Mouse (Mus musculus): ENCODE measurements around the gene Pbp2. TPM values are rescaled to one million over a fixed set of nuclear protein-coding genes. Genes with fewer than 3 reads are reported as not detected.

Gene Pbp2
- polyA plus RNA-seq, 1 experiment from 2014 or later: 0.20 TPM

GRCm38 (mm10) chr6:135268392-135268791, 41.8 kb downstream of the Pbp2 start:
- no peaks in the 10 kb centered on the region for H3K9me3 ChIP-seq
- no peak for ATAC-seq (ENCODE audit: low FRiP score, low read depth)
- H3K27me3 ChIP-seq (replicated peaks): no peaks in the 10 kb centered on the region
- no peak overlapping the region for H3K9ac ChIP-seq
- no peaks in the 10 kb centered on the region for H3K4me1 ChIP-seq
- H3K4me3 ChIP-seq: no peak overlapping the region
- H3K36me3 ChIP-seq: no peaks in the 10 kb centered on the region
- H3K27ac ChIP-seq: no peak overlapping the region
- H3K4me2 ChIP-seq (replicated peaks): no peak overlapping the region

GRCm38 (mm10) chr6:135267221-135267620, 43.0 kb downstream of the Pbp2 start:
- 74% methylated on average over 3 of the region's 3 CpGs for WGBS
- H3K4me1 ChIP-seq: no peaks in the 10 kb centered on the region
- no peaks in the 10 kb centered on the region for H3K9me3 ChIP-seq
- H3K36me3 ChIP-seq: no peaks in the 10 kb centered on the region
- H3K4me3 ChIP-seq: no peak overlapping the region
- no peak for ATAC-seq (ENCODE audit: low FRiP score, low read depth)
- H3K27me3 ChIP-seq (replicated peaks): no peaks in the 10 kb centered on the region
- no peak overlapping the region for H3K27ac ChIP-seq
- H3K4me2 ChIP-seq (replicated peaks): no peak overlapping the region
- H3K9ac ChIP-seq: no peak overlapping the region

- Histone ChIP-seq H3K27ac (no peak overlapping the region), H3K4me1 (no peaks in the 10 kb centered on the region), H3K4me2 (replicated peaks) (no peak overlapping the region), H3K9me3 (no peaks in the 10 kb centered on the region), H3K9ac (no peak overlapping the region), H3K4me3 (no peak overlapping the region), H3K36me3 (no peaks in the 10 kb centered on the region), H3K27me3 (replicated peaks) (no peaks in the 10 kb centered on the region)
- no peak for ATAC-seq (ENCODE audit: low FRiP score, low read depth)
- WGBS: 97% methylated on average over 1 of the region's 1 CpGs
These were observed 44.1 kb downstream of the Pbp2 start for GRCm38 (mm10) chr6:135266056-135266455.

- Histone ChIP-seq H3K4me3 (no peak overlapping the region), H3K27ac (no peak overlapping the region), H3K27me3 (replicated peaks) (no peaks in the 10 kb centered on the region), H3K4me2 (replicated peaks) (no peak overlapping the region), H3K4me1 (no peaks in the 10 kb centered on the region), H3K9ac (no peak overlapping the region), H3K9me3 (no peaks in the 10 kb centered on the region), H3K36me3 (no peaks in the 10 kb centered on the region)
- 93% methylated on average over 6 of the region's 6 CpGs for WGBS
- ATAC-seq (ENCODE audit: low FRiP score, low read depth): no peak
These were observed 46.1 kb downstream of the Pbp2 start for GRCm38 (mm10) chr6:135264136-135264535.

GRCm38 (mm10) chr6:135262565-135262964, 47.6 kb downstream of the Pbp2 start:
- Histone ChIP-seq H3K9ac (no peak overlapping the region), H3K4me3 (no peak overlapping the region), H3K27ac (no peak overlapping the region), H3K36me3 (no peaks in the 10 kb centered on the region), H3K9me3 (no peaks in the 10 kb centered on the region), H3K4me1 (no peaks in the 10 kb centered on the region), H3K4me2 (replicated peaks) (no peak overlapping the region), H3K27me3 (replicated peaks) (no peaks in the 10 kb centered on the region)
- WGBS: 75% methylated on average over 2 of the region's 2 CpGs
- ATAC-seq (ENCODE audit: low FRiP score, low read depth): no peak

GRCm38 (mm10) chr6:135261124-135261523, 49.1 kb downstream of the Pbp2 start:
- H3K27me3 ChIP-seq (replicated peaks): no peaks in the 10 kb centered on the region
- no peak overlapping the region for H3K4me3 ChIP-seq
- ATAC-seq (ENCODE audit: low FRiP score, low read depth): no peak
- no peak overlapping the region for H3K9ac ChIP-seq
- H3K4me2 ChIP-seq (replicated peaks): no peak overlapping the region
- no peaks in the 10 kb centered on the region for H3K36me3 ChIP-seq
- no peak overlapping the region for H3K27ac ChIP-seq
- H3K9me3 ChIP-seq: no peaks in the 10 kb centered on the region
- no peaks in the 10 kb centered on the region for H3K4me1 ChIP-seq
- WGBS: 89% methylated on average over 9 of the region's 9 CpGs

GRCm38 (mm10) chr6:135260435-135260834, 49.8 kb downstream of the Pbp2 start:
- Histone ChIP-seq H3K27me3 (replicated peaks) (no peaks in the 10 kb centered on the region), H3K4me3 (no peak overlapping the region), H3K27ac (no peak overlapping the region), H3K4me2 (replicated peaks) (no peak overlapping the region), H3K9ac (no peak overlapping the region), H3K36me3 (no peaks in the 10 kb centered on the region), H3K4me1 (no peaks in the 10 kb centered on the region), H3K9me3 (no peaks in the 10 kb centered on the region; the same call in 1 of the 2 replicates)
- 90% methylated on average over 6 of the region's 6 CpGs for WGBS
- no peak for ATAC-seq (ENCODE audit: low FRiP score, low read depth)

Other genes with a start within 250 kb of the Pbp2 start
- 2.5 and 3.3 TPM in 2 replicates for gene Gprc5a, start 244.8 kb downstream of the Pbp2 start, polyA plus RNA-seq (2016; fragmentation: Nextera tagmentation; extraction: Ambion mirVana)
- not detected in 2 replicates for gene Gprc5d, start 192.1 kb downstream of the Pbp2 start, polyA plus RNA-seq (2016; fragmentation: Nextera tagmentation; extraction: Ambion mirVana)
- 53.9 and 57.9 TPM in 2 replicates for gene Fam234b, start 112.4 kb downstream of the Pbp2 start, polyA plus RNA-seq (2016; fragmentation: Nextera tagmentation; extraction: Ambion mirVana)
- gene Hebp1, start 112.4 kb downstream of the Pbp2 start, polyA plus RNA-seq (2016; fragmentation: Nextera tagmentation; extraction: Ambion mirVana): 5.2 and 7.1 TPM in 2 replicates
- 0.44 and 0.78 TPM in 2 replicates for gene Gsg1, start 56.1 kb downstream of the Pbp2 start, polyA plus RNA-seq (2016; fragmentation: Nextera tagmentation; extraction: Ambion mirVana)
- 12.3 and 12.7 TPM in 2 replicates for gene Emp1, start 52.1 kb upstream of the Pbp2 start, polyA plus RNA-seq (2016; fragmentation: Nextera tagmentation; extraction: Ambion mirVana)